Mouse (Mus musculus): ENCODE data around the gene Hnrnpll.

- TF ChIP-seq CTCF (IDR thresholded peaks at IDR 0.05; ENCODE audit: control insufficient read depth, insufficient read depth, insufficient replicate concordance, low read depth, low read length) (no peak), POLR2A (IDR thresholded peaks at IDR 0.05; ENCODE audit: control insufficient read depth, low read depth, low read length) (no peak)
Measured at GRCm38 (mm10) chr17:80097221-80097620, 35.1 kb upstream of the Hnrnpll start.
